Comparison of ENCODE assay signal across 8 mouse cellular contexts in genomic region chr2:155473570-155474088, GRCm38 (mm10). TPM values are rescaled to one million over a fixed set of nuclear protein-coding genes. Genes with fewer than 3 reads are reported as not detected.
A peak's percentile ranks its signal among the peaks of the same experiment; 100 is the strongest.
DNase-seq lines count a peak whose midpoint lies in the region; ATAC-seq and TF ChIP-seq lines count a peak whose summit lies in the region.

Gene Ncoa6, minus strand, starts transcription at chr2:155473894.

- peak within 1 kb of the TSS; percentile 74 for H3K4me2 ChIP-seq in intestine, postnatal 0 days (replicated peaks; ENCODE audit: low read depth)
- peak within 1 kb of the TSS; percentile 86 for H3K4me2 ChIP-seq in limb, embryonic 13.5 days (replicated peaks)
- H3K4me2 ChIP-seq in midbrain, embryonic 15.5 days = peak within 1 kb of the TSS; percentile 80

- peak within 1 kb of the TSS; percentile 99 for H3K9ac ChIP-seq in intestine, postnatal 0 days (ENCODE audit: low read depth, low read length)
- H3K9ac ChIP-seq in limb, embryonic 13.5 days = peak within 1 kb of the TSS; percentile 98
- H3K9ac ChIP-seq in midbrain, embryonic 15.5 days = peak within 1 kb of the TSS; percentile 94

- DNase-seq in urinary bladder, adult 18-20 months (ENCODE audit: low spot score in 2 of 2) = peak; percentile 36 to 37
- DNase-seq in urinary bladder, postnatal 10 days (ENCODE audit: low spot score) = no peak
- DNase-seq in embryo, embryonic 11.5 days (ENCODE audit: low read depth, low spot score) = peak; percentile 55
- peak; percentile 41 to 52 for DNase-seq in spleen, adult 2 months (ENCODE audit: low read depth in 1 of 2, low spot score in 2 of 2)

- H3K9me3 ChIP-seq in intestine, postnatal 0 days (ENCODE audit: control insufficient read depth) = no peaks in the 10 kb centered on the region
- no peaks in the 10 kb centered on the region for H3K9me3 ChIP-seq in limb, embryonic 13.5 days
- H3K9me3 ChIP-seq in midbrain, embryonic 15.5 days = no peaks in the 10 kb centered on the region

- ATAC-seq in granulocyte monocyte progenitor cell, adult 5-6 weeks (replicated peaks; ENCODE audit: poor library complexity, severe bottlenecking) = peak; percentile 55
- peak; percentile 81 for ATAC-seq in intestine, postnatal 0 days
- peak; percentile 72; the same call in 1 of the 2 replicates for ATAC-seq in limb, embryonic 13.5 days (ENCODE audit: low FRiP score, low read depth)
- peak; percentile 87 for ATAC-seq in midbrain, embryonic 15.5 days (replicated peaks)

- no peak for TF ChIP-seq POLR2A in spleen, adult 2 months (IDR thresholded peaks at IDR 0.05; ENCODE audit: low read depth, low read length)

- peaks cover 3% of the 10 kb centered on the region; the same call in 1 of the 2 replicates for H3K4me1 ChIP-seq in intestine, postnatal 0 days (replicated peaks; ENCODE audit: control insufficient read depth, insufficient read depth, low read length)
- H3K4me1 ChIP-seq in limb, embryonic 13.5 days = peaks cover 33% of the 10 kb centered on the region
- peaks cover 30% of the 10 kb centered on the region for H3K4me1 ChIP-seq in midbrain, embryonic 15.5 days
- peaks cover 7% of the 10 kb centered on the region; the same call in 1 of the 2 replicates for H3K4me1 ChIP-seq in spleen, adult 2 months (ENCODE audit: control insufficient read depth, insufficient read depth, insufficient read length)

- TF ChIP-seq CTCF in intestine, postnatal 0 days (IDR thresholded peaks at IDR 0.05; ENCODE audit: low read depth) = 0 out of 2 replicates have a peak, but pooled peaks have one; percentile 5
- TF ChIP-seq CTCF in spleen, adult 2 months (IDR thresholded peaks at IDR 0.05; ENCODE audit: extremely low read depth, insufficient read depth, insufficient read length, insufficient replicate concordance) = no peak

- peak within 1 kb of the TSS; percentile 93 for H3K27ac ChIP-seq in intestine, postnatal 0 days (ENCODE audit: low read depth, low read length)
- H3K27ac ChIP-seq in limb, embryonic 13.5 days = peak within 1 kb of the TSS; percentile 85
- H3K27ac ChIP-seq in midbrain, embryonic 15.5 days = peak within 1 kb of the TSS; percentile 95
- H3K27ac ChIP-seq in spleen, adult 2 months (ENCODE audit: insufficient read depth, low read length) = peak within 1 kb of the TSS; percentile 51; the same call in 1 of the 2 replicates

- WGBS in intestine, postnatal 0 days = under 1% methylated on average over 59 of the region's 72 CpGs
- under 1% methylated on average over 70 of the region's 72 CpGs for WGBS in limb, embryonic 13.5 days
- WGBS in midbrain, embryonic 15.5 days = under 1% methylated on average over 44 of the region's 72 CpGs
- WGBS in spleen, adult 2 months = 1% methylated on average over 51 of the region's 72 CpGs

- H3K27me3 ChIP-seq in intestine, postnatal 0 days (replicated peaks; ENCODE audit: control insufficient read depth, insufficient read depth, low read length) = no peaks in the 10 kb centered on the region
- H3K27me3 ChIP-seq in limb, embryonic 13.5 days = no peaks in the 10 kb centered on the region
- no peaks in the 10 kb centered on the region for H3K27me3 ChIP-seq in midbrain, embryonic 15.5 days (replicated peaks)
- H3K27me3 ChIP-seq in spleen, adult 2 months (ENCODE audit: control insufficient read depth, insufficient read depth, low read length) = no peaks in the 10 kb centered on the region

- no peaks in the 10 kb centered on the region for H3K36me3 ChIP-seq in intestine, postnatal 0 days (ENCODE audit: control insufficient read depth, insufficient read depth)
- no peaks in the 10 kb centered on the region for H3K36me3 ChIP-seq in limb, embryonic 13.5 days
- H3K36me3 ChIP-seq in midbrain, embryonic 15.5 days (replicated peaks) = no peaks in the 10 kb centered on the region
- H3K36me3 ChIP-seq in spleen, adult 2 months (ENCODE audit: control insufficient read depth, insufficient read depth, low read length) = no peaks in the 10 kb centered on the region

- peak within 1 kb of the TSS; percentile 97 for H3K4me3 ChIP-seq in intestine, postnatal 0 days (ENCODE audit: low read depth, low read length)
- H3K4me3 ChIP-seq in limb, embryonic 13.5 days = peak within 1 kb of the TSS; percentile 84
- H3K4me3 ChIP-seq in midbrain, embryonic 15.5 days = peak within 1 kb of the TSS; percentile 94
- H3K4me3 ChIP-seq in spleen, adult 2 months (ENCODE audit: extremely low read depth, insufficient read depth, insufficient read length) = peak within 1 kb of the TSS; percentile 79

RNA-seq across cellular contexts. Expression of gene Ncoa6, which starts in this region (rescaled TPM):
- total RNA-seq in granulocyte monocyte progenitor cell, adult 5-6 weeks (2014; fragmentation: Nextera tagmentation) = 59.4 and 61.0 TPM in 2 replicates
- 14.2 and 15.8 TPM in 2 replicates for total RNA-seq in granulocyte monocyte progenitor cell, adult 5-6 weeks (2017)
- 14.9 and 16.0 TPM in 2 replicates for polyA plus RNA-seq in intestine, postnatal 0 days (2015; fragmentation: Nextera tagmentation; extraction: Ambion mirVana)
- 23.7 and 24.7 TPM in 2 replicates for polyA plus RNA-seq in limb, embryonic 13.5 days (2015; fragmentation: Nextera tagmentation; extraction: Ambion mirVana)
- 26.1 and 28.9 TPM in 2 replicates for polyA plus RNA-seq in midbrain, embryonic 15.5 days (2015; fragmentation: Nextera tagmentation; extraction: Ambion mirVana)
- polyA plus RNA-seq in spleen, adult 2 months (2012; rRNA removed) = 41.8 and 59.8 TPM in 2 replicates
